Mouse (Mus musculus) olfactory bulb, adult 2 months (tissue): ENCODE measurements around the gene Ptcd2. TPM values are rescaled to one million over a fixed set of nuclear protein-coding genes. Genes with fewer than 3 reads are reported as not detected.

ENCODE experiments used
- H3K27ac ChIP-seq: fragments of 200-500 bp; 2 replicates; pipeline ENCODE4 v1.5.1; 2012; ENCODE audit warnings: low read depth, low read length; ENCODE audit not compliant: insufficient read depth
- H3K4me1 ChIP-seq: fragments of 200-500 bp; 2 replicates; pipeline ENCODE4 v1.6.1; 2012; ENCODE audit warnings: low read length; ENCODE audit not compliant: control insufficient read depth, insufficient read depth
- H3K4me3 ChIP-seq: fragments of 200-500 bp; 2 replicates; pipeline ENCODE4 v1.5.1; 2012; ENCODE audit warnings: mild to moderate bottlenecking, low read depth, low read length, moderate library complexity; ENCODE audit not compliant: insufficient read depth
- CTCF ChIP-seq: fragments of 200-500 bp; IDR thresholded peaks from 2 replicates; pipeline ENCODE4 v1.5.1; 2012; ENCODE audit warnings: low read depth, mild to moderate bottlenecking, low read length, moderate library complexity; ENCODE audit not compliant: insufficient read depth
- POLR2A ChIP-seq: fragments of 200-500 bp; IDR thresholded peaks from 2 replicates; pipeline ENCODE4 v1.6.1; 2012; ENCODE audit warnings: mild to moderate bottlenecking, low read depth, low read length, moderate library complexity; ENCODE audit not compliant: insufficient read depth
- WGBS: fragments of 180-500 bp; shearing (Covaris S2); methylation state at CpG from one replicate; pipeline ENCODE4 v1.1.7; 2018; 5-methylcytosine and 5-hydroxymethylcytosine counted together
- polyA plus RNA-seq: library from polyadenylated mRNA; stranded (reverse); fragments of >200 nt; gene quantifications from 2 replicates; pipeline ENCODE4 v1.2.4, GENCODE M21; 2012; ENCODE audit warnings: low replicate concordance; ENCODE audit not compliant: missing spikeins, insufficient read depth, insufficient read length

Gene Ptcd2
- polyA plus RNA-seq, 1 experiment, result not detected

DNA sequence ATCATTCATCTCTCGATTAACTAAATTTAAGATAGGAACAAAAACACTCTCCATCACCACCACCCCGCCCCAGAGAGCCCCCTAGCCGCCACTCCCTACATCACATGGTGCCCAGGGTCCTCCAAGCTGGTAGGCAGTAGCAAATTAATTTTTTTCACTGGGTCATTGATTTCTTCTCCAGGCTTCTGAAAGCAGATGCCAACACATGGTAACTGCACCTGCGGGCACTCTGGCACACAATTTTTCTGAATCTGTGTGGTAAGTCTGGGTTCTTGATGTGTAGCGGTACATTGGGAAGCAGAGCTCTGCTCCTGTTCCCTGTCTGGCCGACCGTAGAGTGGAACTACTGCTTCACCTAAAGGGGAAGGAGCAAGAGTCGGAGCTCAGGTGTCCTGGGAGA lies 53.7 kb downstream of the Ptcd2 start:
- Histone ChIP-seq H3K4me3 (no peak overlapping the region), H3K4me1 (0 out of 2 replicates have a peak, but pooled peaks cover 2% of the 10 kb centered on the region), H3K27ac (no peak overlapping the region)
- TF ChIP-seq CTCF (no peak), POLR2A (no peak)
- WGBS, result 95% methylated on average over 8 of the region's 8 CpGs

DNA sequence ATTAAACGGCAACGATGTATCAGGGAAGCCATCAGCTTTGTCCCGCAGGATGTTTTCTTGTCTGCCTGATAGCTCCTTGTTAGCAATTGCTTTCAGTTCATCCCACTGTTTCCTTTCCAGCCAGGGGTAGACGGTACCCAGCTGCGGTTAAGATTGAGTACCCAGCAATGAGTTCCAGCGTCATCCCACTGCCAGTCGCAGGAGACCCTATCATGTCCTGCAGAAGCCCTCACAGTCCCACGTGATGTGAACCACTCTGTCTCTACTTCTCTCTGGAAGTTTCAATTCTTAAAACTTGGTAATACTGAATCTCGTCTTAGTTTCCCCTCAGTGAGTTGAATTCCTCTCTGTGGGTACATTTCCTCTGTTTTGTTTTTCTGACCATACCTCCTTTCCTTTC lies 56.7 kb downstream of the Ptcd2 start:
- WGBS, result 80% methylated on average over 9 of the region's 9 CpGs
- TF ChIP-seq CTCF (no peak), POLR2A (no peak)
- Histone ChIP-seq H3K27ac (no peak overlapping the region), H3K4me1 (peaks cover 18% of the 10 kb centered on the region), H3K4me3 (no peak overlapping the region)

DNA sequence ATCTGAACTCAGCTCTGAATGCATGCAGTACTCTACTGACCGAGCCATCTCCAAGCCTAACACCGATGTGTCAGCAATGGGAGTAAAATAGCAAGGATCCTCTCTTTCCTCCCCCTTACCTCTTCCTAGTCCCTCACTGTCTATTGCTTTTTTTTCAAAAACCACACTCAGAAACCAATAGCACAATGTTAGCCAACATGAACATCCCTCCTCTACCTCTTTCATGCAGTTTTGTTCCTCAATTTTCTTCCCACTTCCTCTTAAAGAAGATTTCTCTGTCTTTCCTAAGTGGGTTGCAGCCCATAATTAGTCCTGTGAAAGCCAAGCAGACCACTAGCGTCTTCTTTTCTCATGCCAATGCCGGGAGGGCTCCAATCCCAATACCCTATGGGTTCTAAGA lies 57.3 kb downstream of the Ptcd2 start:
- peaks cover 18% of the 10 kb centered on the region for H3K4me1 ChIP-seq
- 94% methylated on average over 4 of the region's 4 CpGs for WGBS
- TF ChIP-seq CTCF, result no peak
- no peak for TF ChIP-seq POLR2A
- no peak overlapping the region for H3K27ac ChIP-seq
- H3K4me3 ChIP-seq, result no peak overlapping the region

DNA sequence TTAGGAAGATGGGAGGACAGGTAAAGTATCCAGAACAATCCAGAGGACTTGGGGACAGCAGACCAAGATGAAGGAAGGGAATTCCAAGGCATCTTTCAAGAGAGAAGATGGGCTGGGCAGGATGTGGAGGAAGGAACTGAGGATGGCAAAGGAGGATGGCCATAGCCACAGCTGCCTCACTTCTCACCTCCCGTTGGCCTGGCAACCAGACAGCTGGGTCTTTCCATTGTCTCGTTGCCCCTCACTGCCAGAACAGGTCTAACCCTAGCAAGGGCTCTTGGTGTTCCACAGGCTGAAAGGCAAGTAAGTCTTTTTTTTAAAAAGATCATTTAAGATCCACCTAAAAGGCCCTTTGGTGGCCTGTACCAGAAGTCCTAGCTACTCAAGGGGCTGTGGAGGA lies 59.3 kb downstream of the Ptcd2 start:
- Histone ChIP-seq H3K27ac (peak overlapping the region; percentile 58; the same call in 1 of the 2 replicates), H3K4me3 (no peak overlapping the region), H3K4me1 (peaks cover 18% of the 10 kb centered on the region)
- no peak for TF ChIP-seq POLR2A
- no peak for TF ChIP-seq CTCF
- WGBS, result 56% methylated on average over 2 of the region's 2 CpGs

DNA sequence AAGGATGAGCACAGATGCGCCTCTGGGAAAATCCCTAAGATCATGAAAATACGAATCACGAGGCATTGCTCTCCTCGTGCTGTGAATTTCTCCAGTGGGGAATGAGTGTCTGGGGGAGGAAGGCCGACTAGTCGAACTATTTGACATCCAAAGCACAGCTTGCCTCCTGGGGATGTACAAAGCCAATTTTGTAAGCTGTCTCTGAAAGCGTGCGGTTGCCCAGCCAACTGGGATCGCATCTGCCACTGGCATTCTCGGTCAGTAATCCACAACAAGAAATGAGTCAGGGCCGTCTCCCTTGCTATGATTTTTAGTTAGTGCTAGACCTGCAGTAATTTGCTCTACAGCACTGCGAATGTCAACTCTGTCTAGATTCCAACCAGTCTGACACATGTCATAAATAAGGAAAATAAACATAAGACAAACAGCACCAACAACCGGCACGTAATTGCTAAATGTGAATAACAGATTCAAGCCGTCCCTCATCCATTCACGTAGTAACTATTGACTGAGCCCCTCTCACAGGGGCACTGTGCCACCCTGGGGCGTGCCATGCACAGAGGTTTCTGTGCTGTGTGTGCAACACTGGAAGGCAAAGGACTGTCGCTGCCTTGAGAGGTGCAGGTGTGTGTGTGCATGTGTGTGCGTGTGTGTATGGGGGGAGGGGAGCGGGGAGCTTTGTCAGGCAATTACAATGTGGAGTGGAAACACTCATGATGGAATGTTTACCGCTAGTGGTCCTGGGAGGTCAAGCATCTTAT lies 59.9 kb downstream of the Ptcd2 start:
- TF ChIP-seq POLR2A, result no peak
- no peak for TF ChIP-seq CTCF
- Histone ChIP-seq H3K27ac (peak overlapping the region; percentile 58), H3K4me3 (no peak overlapping the region), H3K4me1 (peaks cover 18% of the 10 kb centered on the region)
- 37% methylated on average over 21 of the region's 21 CpGs for WGBS

DNA sequence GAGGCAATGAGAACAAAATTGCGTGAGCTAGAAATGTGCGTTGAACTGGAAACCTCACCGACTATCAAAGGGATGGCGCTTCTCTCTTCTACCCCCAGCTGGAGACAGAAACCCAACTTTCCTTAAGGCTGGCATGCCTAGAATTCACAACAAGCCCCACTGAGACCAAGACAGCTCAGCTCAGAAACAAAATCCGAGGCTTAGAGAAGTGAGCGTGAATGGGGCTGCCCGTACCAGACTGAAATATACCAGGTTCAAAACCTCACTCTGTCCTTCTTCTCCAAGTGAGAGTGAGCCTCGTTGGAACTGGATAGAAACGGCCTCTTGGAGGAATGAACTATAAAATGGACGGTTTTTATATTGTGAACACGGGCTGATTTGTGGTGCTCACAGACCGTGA lies 60.6 kb downstream of the Ptcd2 start:
- WGBS, result 55% methylated on average over 12 of the region's 12 CpGs
- Histone ChIP-seq H3K4me3 (no peak overlapping the region), H3K4me1 (peaks cover 21% of the 10 kb centered on the region), H3K27ac (peak overlapping the region; percentile 58)
- TF ChIP-seq CTCF (no peak), POLR2A (no peak)

DNA sequence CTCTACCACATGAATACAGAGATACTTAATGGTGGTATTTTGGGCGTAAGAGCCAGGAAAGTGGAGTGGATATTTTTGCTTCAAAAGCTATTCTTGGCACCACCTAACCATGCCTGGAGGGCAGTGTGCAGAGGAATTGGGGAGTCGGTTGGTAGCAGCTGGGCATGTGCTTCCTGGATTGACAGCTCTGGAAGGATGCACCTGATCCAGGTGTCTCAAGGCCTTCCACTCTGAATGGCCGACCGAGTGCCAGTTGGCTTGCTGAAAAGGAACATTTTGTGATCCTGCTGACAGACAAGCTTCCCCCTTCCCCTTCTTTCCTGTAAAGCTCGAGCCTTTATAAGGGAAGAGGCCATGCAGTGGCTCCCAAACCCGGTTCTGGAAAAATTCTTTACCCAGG lies 61.5 kb downstream of the Ptcd2 start:
- WGBS, result 60% methylated on average over 6 of the region's 6 CpGs
- Histone ChIP-seq H3K27ac (no peak overlapping the region), H3K4me3 (no peak overlapping the region), H3K4me1 (peaks cover 21% of the 10 kb centered on the region)
- TF ChIP-seq POLR2A (no peak), CTCF (no peak)

DNA sequence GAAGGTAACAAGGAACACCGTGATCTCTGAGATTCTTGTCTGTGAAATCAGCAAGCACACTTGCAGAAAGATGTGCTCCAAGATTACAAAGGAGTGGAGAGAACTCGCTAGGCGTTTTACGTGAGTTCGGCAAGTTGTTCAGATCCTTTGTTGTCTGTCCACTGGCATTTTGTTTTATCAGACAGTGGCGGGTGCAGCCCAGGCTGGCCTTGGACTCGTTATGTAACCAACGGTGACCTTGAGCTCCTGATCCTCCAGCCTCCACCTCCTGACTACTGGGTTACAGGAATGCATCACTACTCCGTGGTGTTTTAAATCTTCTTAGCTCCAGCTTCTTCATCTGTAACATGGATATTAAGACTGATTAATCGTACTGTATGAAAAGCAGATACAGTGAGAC lies 65.2 kb downstream of the Ptcd2 start:
- Histone ChIP-seq H3K4me3 (no peak overlapping the region), H3K27ac (no peak overlapping the region), H3K4me1 (peaks cover 10% of the 10 kb centered on the region)
- WGBS, result 75% methylated on average over 10 of the region's 10 CpGs
- no peak for TF ChIP-seq POLR2A
- TF ChIP-seq CTCF, result no peak

DNA sequence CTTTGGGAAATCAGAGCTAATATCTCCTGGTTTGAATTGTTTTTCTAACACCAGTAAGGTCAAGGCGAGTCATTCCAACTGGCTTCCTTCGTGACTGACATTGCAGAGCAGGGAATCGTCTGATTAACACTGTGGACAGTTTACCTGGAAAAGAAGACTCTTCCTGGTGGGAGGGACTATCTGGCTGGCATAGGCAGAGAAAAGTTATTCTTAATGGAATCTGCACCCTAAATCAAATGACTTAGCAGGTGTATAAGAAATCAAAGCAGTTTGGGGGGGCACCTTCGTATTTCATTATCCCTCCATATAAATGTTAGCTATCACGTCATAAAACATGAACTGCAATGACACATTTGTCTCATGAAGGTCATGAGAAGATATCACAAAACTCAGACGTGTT lies 66.0 kb downstream of the Ptcd2 start:
- WGBS, result 95% methylated on average over 6 of the region's 6 CpGs
- peaks cover 5% of the 10 kb centered on the region for H3K4me1 ChIP-seq
- TF ChIP-seq CTCF, result no peak
- TF ChIP-seq POLR2A, result no peak
- H3K27ac ChIP-seq, result no peak overlapping the region
- no peak overlapping the region for H3K4me3 ChIP-seq
